Mouse (Mus musculus) spleen, adult 2 months (tissue): ENCODE data around the gene Dnajc30.

Experiments
- CTCF ChIP-seq: fragments of 200-500 bp; IDR thresholded peaks from 2 replicates; pipeline ENCODE4 v1.5.1; 2011; ENCODE audit warnings: mild to moderate bottlenecking, inconsistent platforms; ENCODE audit not compliant: insufficient read depth, insufficient read length, insufficient replicate concordance; ENCODE audit errors: extremely low read depth
- POLR2A ChIP-seq: fragments of 200-500 bp; IDR thresholded peaks from 2 replicates; pipeline ENCODE4 v1.6.1; 2011; ENCODE audit warnings: low read depth, low read length, inconsistent platforms

DNA sequence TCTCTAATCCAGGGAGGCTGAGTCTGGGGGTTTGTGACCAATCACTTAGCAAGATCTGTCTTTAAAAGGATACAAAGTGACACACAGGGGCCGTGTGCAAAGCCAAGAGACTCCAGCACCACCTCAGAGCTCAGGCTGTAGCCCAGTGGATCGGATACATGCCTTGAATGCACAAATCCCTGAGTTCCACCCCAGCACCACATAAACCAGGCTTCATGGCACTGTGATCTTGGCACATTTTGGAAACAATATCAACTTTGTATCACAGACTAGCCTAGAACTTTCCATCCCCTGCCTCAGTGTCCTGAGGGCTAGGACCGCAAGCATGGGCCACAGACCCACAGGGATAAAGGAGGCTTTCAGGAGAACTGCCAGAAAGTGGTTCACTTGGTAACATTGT lies 2.0 kb downstream of the Dnajc30 start:
- TF ChIP-seq POLR2A (no peak), CTCF (no peak)
